Mouse (Mus musculus) liver, embryonic 16.5 days (tissue): ENCODE measurements around the gene Rufy3. TPM values are rescaled to one million over a fixed set of nuclear protein-coding genes. Genes with fewer than 3 reads are reported as not detected.

Source experiments
- ATAC-seq: fragments of 200-750 bp; cut with Nextera tagmentation; 2 replicates; pipeline ENCODE4 v1.8.0; 2017; ENCODE audit warnings: low read depth, mild to moderate bottlenecking, moderate number of reproducible peaks, moderate library complexity
- H3K27ac ChIP-seq: fragments of 300-500 bp; sonication (generic); 2 replicates; pipeline ENCODE4 v1.5.1; 2014; ENCODE audit warnings: mild to moderate bottlenecking, low read length
- H3K27me3 ChIP-seq: fragments of 300-500 bp; sonication (generic); 2 replicates; pipeline ENCODE4 v1.6.1; 2014; ENCODE audit warnings: low read depth, low read length, mixed read lengths; ENCODE audit not compliant: control insufficient read depth, insufficient read depth
- H3K36me3 ChIP-seq: fragments of 300-500 bp; sonication (generic); 2 replicates; pipeline ENCODE4 v1.6.1; 2014; ENCODE audit warnings: mild to moderate bottlenecking; ENCODE audit not compliant: control insufficient read depth, insufficient read depth
- H3K4me1 ChIP-seq: fragments of 300-500 bp; sonication (generic); 2 replicates; pipeline ENCODE4 v1.6.1; 2014; ENCODE audit warnings: low read depth, low read length, mixed read lengths; ENCODE audit not compliant: control insufficient read depth
- H3K4me2 ChIP-seq: fragments of 300-500 bp; sonication (generic); 2 replicates; pipeline ENCODE4 v1.6.1; 2014; ENCODE audit warnings: low read depth, low read length, mixed read lengths
- H3K4me3 ChIP-seq: fragments of 300-500 bp; sonication (generic); 2 replicates; pipeline ENCODE4 v1.5.1; 2014; ENCODE audit warnings: low read depth, mild to moderate bottlenecking, low read length
- H3K9ac ChIP-seq: fragments of 300-500 bp; sonication (generic); 2 replicates; pipeline ENCODE4 v1.6.1; 2014; ENCODE audit warnings: low read depth, low read length
- H3K9me3 ChIP-seq: fragments of 300-500 bp; sonication (generic); replicated peaks from 2 replicates; pipeline ENCODE4 v1.6.1; 2016; ENCODE audit warnings: low read length; ENCODE audit not compliant: control insufficient read depth
- WGBS: fragments of 180-500 bp; shearing (Covaris S2); extraction: QIAGEN DNeasy Blood & Tissue Kit; methylation state at CpG from one replicate; pipeline ENCODE4 v1.1.7; 2014; ENCODE audit not compliant: insufficient replicate concordance; 5-methylcytosine and 5-hydroxymethylcytosine counted together
- polyA plus RNA-seq: library from polyadenylated mRNA; unstranded; fragments of >200 nt; fragmentation: Nextera tagmentation; extraction: Ambion mirVana; gene quantifications from 2 replicates; pipeline ENCODE4 v1.2.1, GENCODE M21; 2015

Gene Rufy3
- polyA plus RNA-seq, 1 experiment from 2014 or later, result 4.7 TPM

DNA sequence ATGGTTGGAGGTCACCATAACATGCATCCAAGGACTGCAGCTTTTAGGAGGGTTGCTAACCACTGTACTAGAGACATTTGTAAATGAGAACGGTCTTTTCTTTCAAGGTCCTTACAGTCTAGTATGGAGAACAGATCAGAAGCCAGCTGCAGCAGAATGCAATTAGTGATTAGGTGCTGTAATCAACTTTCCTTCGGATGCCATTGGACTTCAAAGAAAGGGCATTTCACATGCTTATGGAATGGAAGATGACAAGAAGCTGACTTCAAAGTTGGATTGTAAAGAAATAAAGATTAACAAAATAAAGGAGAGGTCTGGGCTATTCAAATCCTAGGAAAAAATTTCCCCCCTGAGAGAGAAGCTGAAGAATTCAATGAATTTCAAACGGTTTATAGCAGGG lies 119.4 kb downstream of the Rufy3 start:
- Histone ChIP-seq H3K27me3 (peaks cover 4% of the 10 kb centered on the region), H3K9me3 (no peaks in the 10 kb centered on the region), H3K4me1 (peaks cover 6% of the 10 kb centered on the region), H3K9ac (no peak overlapping the region), H3K4me2 (no peak overlapping the region), H3K27ac (no peak overlapping the region), H3K36me3 (no peaks in the 10 kb centered on the region), H3K4me3 (no peak overlapping the region)
- 25% methylated on average over 3 of the region's 3 CpGs for WGBS
- no peak for ATAC-seq

DNA sequence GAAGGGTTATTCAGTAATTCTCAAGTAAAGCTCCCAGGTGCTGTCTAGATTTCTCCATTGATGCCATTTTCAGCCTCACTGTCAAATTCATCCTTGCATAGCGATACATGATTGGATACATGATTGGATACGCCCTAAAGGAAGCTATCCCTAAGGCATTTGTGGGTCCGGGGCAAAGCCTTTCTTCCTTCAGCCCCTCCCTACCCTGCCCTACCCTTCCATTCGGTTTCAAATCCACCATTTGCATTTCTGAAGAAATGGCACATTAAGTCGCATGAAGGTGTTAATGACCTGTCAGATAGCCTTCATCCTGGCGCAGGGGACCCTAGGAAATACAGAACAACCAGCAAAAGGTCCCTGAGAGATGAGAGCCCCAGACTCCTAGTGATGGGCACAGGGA lies 120.5 kb downstream of the Rufy3 start:
- Histone ChIP-seq H3K36me3 (no peaks in the 10 kb centered on the region), H3K4me1 (no peaks in the 10 kb centered on the region; the same call in none of the 2 replicates), H3K4me3 (no peak overlapping the region), H3K4me2 (no peak overlapping the region), H3K27me3 (peaks cover 4% of the 10 kb centered on the region), H3K27ac (no peak overlapping the region), H3K9ac (no peak overlapping the region), H3K9me3 (no peaks in the 10 kb centered on the region)
- WGBS, result 14% methylated on average over 6 of the region's 6 CpGs
- no peak for ATAC-seq

DNA sequence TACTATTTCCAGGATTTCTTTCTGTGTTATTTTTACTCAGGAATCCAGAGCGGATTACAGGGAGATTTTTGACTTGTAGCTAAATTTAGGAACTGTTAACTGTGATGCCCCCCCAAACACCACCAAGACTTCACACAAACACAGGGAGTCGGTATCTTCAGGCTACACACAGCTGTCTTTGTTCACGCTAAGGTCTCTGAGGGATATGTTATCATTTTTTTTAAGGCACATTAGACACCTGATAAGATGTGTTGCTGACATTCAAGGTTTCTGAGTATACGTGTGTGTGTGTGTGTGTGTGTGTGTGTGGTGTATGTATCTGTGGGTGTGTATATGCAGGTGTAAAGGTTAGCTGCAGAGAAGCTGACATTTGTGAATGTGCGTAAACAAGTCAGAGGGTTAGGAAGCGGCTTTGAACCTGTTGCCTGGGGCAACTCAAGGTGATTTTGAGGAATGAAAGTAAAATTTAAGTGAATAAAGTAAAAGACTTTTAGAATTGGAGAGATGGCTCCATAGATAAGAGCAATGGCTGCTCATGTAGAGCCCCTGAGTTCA lies 121.0 kb downstream of the Rufy3 start:
- Histone ChIP-seq H3K4me3 (no peak overlapping the region), H3K27me3 (peaks cover 4% of the 10 kb centered on the region), H3K9me3 (no peaks in the 10 kb centered on the region), H3K9ac (no peak overlapping the region), H3K27ac (no peak overlapping the region), H3K4me1 (no peaks in the 10 kb centered on the region; the same call in none of the 2 replicates), H3K4me2 (no peak overlapping the region), H3K36me3 (no peaks in the 10 kb centered on the region)
- 33% methylated on average over 6 of the region's 6 CpGs for WGBS
- ATAC-seq, result 0 out of 2 replicates have a peak, but pooled peaks have one; percentile 7

DNA sequence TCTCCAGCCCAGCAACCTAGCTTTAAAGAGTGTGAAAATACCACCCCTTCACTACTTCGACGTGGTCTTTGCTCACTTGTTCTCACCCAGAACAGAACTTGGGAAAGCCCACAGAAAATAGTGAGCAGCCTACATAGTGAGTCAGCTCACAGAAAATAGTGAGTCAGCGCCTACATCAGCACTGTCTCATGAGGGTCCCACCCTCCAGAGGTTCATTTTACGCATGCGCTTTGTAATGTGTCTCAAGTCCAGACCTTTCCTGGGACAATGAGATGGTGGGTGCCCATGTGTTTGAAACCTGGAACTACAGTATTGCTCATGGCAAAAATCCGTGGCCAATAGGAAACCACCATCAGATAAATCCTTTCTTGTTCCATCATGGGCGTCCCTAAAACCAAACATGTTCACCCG lies 123.2 kb downstream of the Rufy3 start:
- H3K9ac ChIP-seq, result no peak overlapping the region
- no peaks in the 10 kb centered on the region; the same call in none of the 2 replicates for H3K4me1 ChIP-seq
- no peak overlapping the region for H3K4me3 ChIP-seq
- ATAC-seq, result no peak
- H3K36me3 ChIP-seq, result no peaks in the 10 kb centered on the region
- no peak overlapping the region for H3K4me2 ChIP-seq
- 48% methylated on average over 8 of the region's 8 CpGs for WGBS
- no peak overlapping the region for H3K27ac ChIP-seq
- peaks cover 4% of the 10 kb centered on the region for H3K27me3 ChIP-seq
- H3K9me3 ChIP-seq, result no peaks in the 10 kb centered on the region

DNA sequence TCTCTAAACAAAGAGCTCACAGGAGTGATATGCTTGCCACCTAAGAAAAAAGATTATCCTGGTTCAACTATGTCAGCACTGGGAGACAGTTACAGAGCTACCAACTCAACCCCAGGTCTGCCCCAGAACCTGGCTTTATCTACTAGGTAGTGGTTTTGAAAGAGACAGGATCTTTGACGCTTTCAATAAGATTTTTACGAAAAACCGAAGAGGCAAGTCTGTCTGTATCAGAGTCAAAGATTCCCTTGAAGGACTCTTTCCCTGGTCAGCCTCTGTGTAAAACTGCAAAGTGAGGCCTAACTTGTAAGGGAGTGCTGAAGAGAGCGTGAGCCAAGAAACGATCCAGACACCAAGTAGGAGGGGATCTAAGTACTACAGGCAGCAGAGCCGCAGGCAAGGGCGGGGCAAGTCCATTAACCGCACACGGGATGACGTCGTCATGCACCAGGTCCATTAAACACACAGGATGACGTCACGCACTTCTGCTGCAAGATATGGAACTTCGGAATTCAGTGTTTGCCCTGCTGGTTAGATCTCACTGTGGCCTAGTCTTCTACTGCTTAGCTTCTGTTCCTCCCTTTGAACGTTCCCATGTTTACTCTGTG lies 123.8 kb downstream of the Rufy3 start:
- Histone ChIP-seq H3K9me3 (no peaks in the 10 kb centered on the region), H3K9ac (no peak overlapping the region), H3K4me1 (no peaks in the 10 kb centered on the region; the same call in none of the 2 replicates), H3K4me3 (no peak overlapping the region), H3K27ac (no peak overlapping the region), H3K27me3 (peaks cover 4% of the 10 kb centered on the region), H3K4me2 (no peak overlapping the region), H3K36me3 (no peaks in the 10 kb centered on the region)
- ATAC-seq, result no peak
- 60% methylated on average over 15 of the region's 15 CpGs for WGBS

DNA sequence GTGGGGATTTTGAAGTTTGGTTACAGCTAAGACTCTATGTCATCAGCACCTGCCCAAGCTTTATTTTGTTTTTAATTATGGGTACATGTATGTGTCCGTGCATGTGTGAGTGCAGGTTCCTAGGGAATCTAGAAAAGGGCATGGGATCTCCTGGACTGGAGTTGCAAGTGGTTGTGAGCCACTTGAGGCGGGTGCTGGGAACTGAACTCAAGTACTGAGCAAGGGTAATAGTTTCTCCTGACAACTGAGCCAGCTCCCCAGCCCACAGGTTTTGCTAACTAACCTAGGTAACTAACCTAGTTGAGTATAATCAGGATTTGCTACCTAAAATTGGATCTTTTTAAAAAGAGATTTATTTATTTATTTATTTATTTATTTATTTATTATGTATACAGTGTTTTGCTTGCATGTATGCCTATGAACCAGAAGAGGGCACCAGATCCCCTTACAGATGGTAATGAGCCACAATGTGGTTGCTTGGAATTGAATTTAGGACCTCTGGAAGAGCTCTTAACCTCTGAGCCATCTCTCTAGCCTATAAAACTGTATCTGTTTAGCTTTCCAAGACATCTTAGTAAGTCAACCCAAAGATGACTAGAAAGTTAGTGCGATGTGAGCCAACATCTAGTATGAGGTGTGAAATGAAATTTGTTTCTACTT lies 124.6 kb downstream of the Rufy3 start:
- H3K4me1 ChIP-seq, result no peaks in the 10 kb centered on the region; the same call in none of the 2 replicates
- ATAC-seq, result no peak
- H3K9ac ChIP-seq, result no peak overlapping the region
- 62% methylated on average over 3 of the region's 3 CpGs for WGBS
- no peaks in the 10 kb centered on the region for H3K36me3 ChIP-seq
- H3K4me3 ChIP-seq, result no peak overlapping the region
- H3K27ac ChIP-seq, result no peak overlapping the region
- H3K9me3 ChIP-seq, result no peaks in the 10 kb centered on the region
- peaks cover 4% of the 10 kb centered on the region for H3K27me3 ChIP-seq
- no peak overlapping the region for H3K4me2 ChIP-seq

DNA sequence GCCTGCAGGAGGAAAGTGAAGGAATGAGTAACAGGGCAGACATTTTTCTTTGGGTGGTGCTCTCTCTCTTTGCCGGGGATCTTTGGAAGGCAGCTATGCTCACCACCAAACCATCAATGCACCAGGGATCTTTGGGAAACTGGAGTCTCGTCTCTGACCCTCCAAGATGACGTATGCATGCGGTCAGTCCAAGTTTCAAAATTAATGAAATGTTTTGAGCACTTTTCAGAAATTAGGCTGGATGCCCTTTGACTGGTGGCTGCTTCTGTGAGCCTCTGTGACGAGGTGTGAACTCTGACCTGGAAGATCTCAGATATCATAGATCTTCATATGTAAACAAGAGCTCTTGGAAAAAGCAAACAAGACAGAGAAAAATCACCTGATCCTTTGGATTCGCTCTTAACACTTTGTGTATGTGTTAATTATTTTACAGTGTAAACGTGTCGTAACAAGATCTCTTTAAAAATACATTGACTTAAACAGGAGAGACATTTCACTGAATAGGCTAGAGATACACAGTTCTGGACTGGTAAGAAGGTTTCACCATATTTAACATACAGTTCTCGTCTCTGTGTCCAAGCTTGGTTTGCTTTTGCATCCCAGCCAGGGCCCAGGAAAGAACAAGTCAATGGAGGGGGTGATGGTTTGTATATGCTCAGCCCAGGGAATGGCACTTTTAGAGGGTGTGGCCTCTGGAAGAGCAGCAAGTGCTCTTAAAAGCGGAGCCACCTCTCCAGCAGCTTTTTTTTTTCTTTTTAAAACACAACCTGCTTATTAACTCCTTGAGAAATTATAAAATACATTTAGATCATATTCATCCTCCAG lies 126.1 kb downstream of the Rufy3 start:
- H3K27ac ChIP-seq, result peak overlapping the region; percentile 70
- peak; percentile 70 for ATAC-seq
- H3K9ac ChIP-seq, result no peak overlapping the region
- H3K4me3 ChIP-seq, result no peak overlapping the region
- no peaks in the 10 kb centered on the region; the same call in 1 of the 2 replicates for H3K27me3 ChIP-seq
- no peaks in the 10 kb centered on the region for H3K36me3 ChIP-seq
- H3K4me2 ChIP-seq, result no peak overlapping the region
- no peaks in the 10 kb centered on the region; the same call in none of the 2 replicates for H3K4me1 ChIP-seq
- WGBS, result 55% methylated on average over 10 of the region's 10 CpGs
- H3K9me3 ChIP-seq, result no peaks in the 10 kb centered on the region

DNA sequence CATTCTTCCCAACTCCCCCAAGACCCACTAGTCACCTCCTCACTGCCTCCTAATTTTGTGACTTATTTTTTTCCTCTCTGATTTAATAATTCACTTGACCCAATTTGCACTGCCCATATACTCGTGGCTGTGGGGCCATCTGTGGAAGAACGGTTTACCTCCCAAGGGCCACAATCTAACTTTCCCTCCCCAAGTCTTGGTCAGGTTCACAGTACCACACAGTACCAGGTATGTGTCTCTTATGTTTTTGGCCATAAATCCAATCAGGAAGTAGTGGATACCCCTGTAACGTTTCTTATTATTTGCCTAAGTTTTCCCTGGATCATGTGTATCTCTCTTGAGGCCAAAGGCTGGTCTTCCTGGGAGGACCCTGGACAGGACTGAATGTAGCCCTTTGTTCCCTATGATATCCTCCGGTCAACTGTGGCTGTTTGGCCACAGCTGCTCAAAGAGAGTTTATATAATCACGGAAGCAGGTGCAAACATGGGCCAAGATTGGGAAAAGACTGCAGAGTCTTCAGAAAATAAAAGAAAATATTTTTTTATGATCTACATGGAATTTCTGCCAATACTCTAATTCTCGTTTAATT lies 126.8 kb downstream of the Rufy3 start:
- ATAC-seq, result no peak; the same call in 1 of the 2 replicates
- H3K9me3 ChIP-seq, result no peaks in the 10 kb centered on the region
- no peaks in the 10 kb centered on the region; the same call in none of the 2 replicates for H3K4me1 ChIP-seq
- 54% methylated on average over 6 of the region's 6 CpGs for WGBS
- H3K4me2 ChIP-seq, result no peak overlapping the region
- H3K27ac ChIP-seq, result peak overlapping the region; percentile 70
- H3K9ac ChIP-seq, result no peak overlapping the region; the same call in 1 of the 2 replicates
- H3K27me3 ChIP-seq, result no peaks in the 10 kb centered on the region
- H3K36me3 ChIP-seq, result no peaks in the 10 kb centered on the region
- no peak overlapping the region for H3K4me3 ChIP-seq
